Mouse (Mus musculus) CH12.LX (cell line): Measurements from ENCODE around the gene Polr2l. TPM values are rescaled to one million over a fixed set of nuclear protein-coding genes. Genes with fewer than 3 reads are reported as not detected.

Experiments
- DNase-seq: peaks from one replicate; pipeline ENCODE4 v3.0.0-alpha.2; 2013; ENCODE audit errors: extremely low read depth
- H3K27ac ChIP-seq: 2 replicates; pipeline ENCODE4 v1.5.1; 2012; ENCODE audit warnings: low read depth, mild to moderate bottlenecking, control low read depth, moderate library complexity; ENCODE audit not compliant: insufficient read depth
- H3K27me3 ChIP-seq: replicated peaks from 2 replicates; pipeline ENCODE3; 2012; ENCODE audit warnings: inconsistent platforms
- H3K36me3 ChIP-seq, 2 experiments: replicated peaks in 1 of 2; 2 replicates each; pipeline versions ENCODE3 to v1.6.1; 2012; ENCODE audit warnings: inconsistent platforms in 1 of 2, low read length in 1 of 2, mild to moderate bottlenecking in 1 of 2, mixed read lengths in 1 of 2, moderate library complexity in 1 of 2; ENCODE audit not compliant: control insufficient read depth in 1 of 2, insufficient read depth in 1 of 2
- H3K4me1 ChIP-seq, 2 experiments: 2 replicates each; pipeline ENCODE4 v1.6.1; 2012; ENCODE audit warnings: inconsistent platforms in 1 of 2, moderate library complexity in 1 of 2; ENCODE audit not compliant: insufficient read depth in 2 of 2, control insufficient read depth in 1 of 2
- H3K4me2 ChIP-seq: 2 replicates; pipeline ENCODE4 v1.6.1; 2012; ENCODE audit warnings: low read depth, mild to moderate bottlenecking, control low read depth; ENCODE audit not compliant: poor library complexity, insufficient read depth, severe bottlenecking
- H3K4me3 ChIP-seq, 3 experiments: fragments of 150-350 bp in 1 of 3; sonication (generic) in 1 of 3; replicated peaks in 1 of 3; 2 replicates each; pipeline versions ENCODE3 to v1.5.1; 2011 to 2012; ENCODE audit warnings: low read depth in 2 of 3, low read length in 2 of 3, mild to moderate bottlenecking in 2 of 3, moderate library complexity in 2 of 3, control low read depth in 1 of 3, improper control_type of control experiment in 1 of 3, inconsistent platforms in 1 of 3, mixed read lengths in 1 of 3; ENCODE audit not compliant: poor library complexity in 1 of 3
- H3K79me2 ChIP-seq: replicated peaks from 2 replicates; pipeline ENCODE4 v1.6.1; 2012; ENCODE audit warnings: mild to moderate bottlenecking, moderate library complexity; ENCODE audit not compliant: control insufficient read depth, poor library complexity, insufficient read depth, severe bottlenecking; ENCODE audit errors: extremely low read depth
- H3K9ac ChIP-seq: 2 replicates; pipeline ENCODE4 v1.6.1; 2012; ENCODE audit warnings: low read depth, mild to moderate bottlenecking, control low read depth, moderate library complexity; ENCODE audit not compliant: insufficient read depth
- H3K9me3 ChIP-seq: replicated peaks from 2 replicates; pipeline ENCODE3; 2012; ENCODE audit warnings: low read length, inconsistent platforms, mixed read lengths
- BHLHE40 ChIP-seq: IDR thresholded peaks from 2 replicates; pipeline ENCODE4 v1.6.1; 2011; ENCODE audit warnings: mild to moderate bottlenecking, low read depth, low read length, improper control_type of control experiment
- CHD1 ChIP-seq: IDR thresholded peaks from 2 replicates; pipeline ENCODE4 v1.6.1; 2012; ENCODE audit warnings: low read depth, low read length, improper control_type of control experiment, inconsistent platforms
- CTCF ChIP-seq, 2 experiments: IDR thresholded peaks in 1 of 2; conservative IDR thresholded peaks in 1 of 2; 2 replicates each; pipeline ENCODE4 v1.5.1; 2011 to 2012; ENCODE audit warnings: low read depth in 2 of 2, low read length in 2 of 2, improper control_type of control experiment in 1 of 2, inconsistent platforms in 1 of 2, mild to moderate bottlenecking in 1 of 2, moderate library complexity in 1 of 2
- ELF1 ChIP-seq: IDR thresholded peaks from 2 replicates; pipeline ENCODE4 v1.6.1; 2014; ENCODE audit warnings: low read depth, mild to moderate bottlenecking, inconsistent platforms, low read length, improper control_type of control experiment
- EP300 ChIP-seq: IDR thresholded peaks from 2 replicates; pipeline ENCODE4 v1.6.1; 2011; ENCODE audit warnings: low read length, improper control_type of control experiment
- HCFC1 ChIP-seq: IDR thresholded peaks from 2 replicates; pipeline ENCODE4 v1.6.1; 2012; ENCODE audit warnings: low read depth, mild to moderate bottlenecking, inconsistent platforms, low read length, improper control_type of control experiment
- IRF4 ChIP-seq: IDR thresholded peaks from 2 replicates; pipeline ENCODE4 v1.6.1; 2014; ENCODE audit warnings: low read depth, mild to moderate bottlenecking, inconsistent platforms, low read length, improper control_type of control experiment
- JUND ChIP-seq: conservative IDR thresholded peaks from 2 replicates; pipeline ENCODE4 v1.6.1; 2011; ENCODE audit warnings: low read depth, low read length, improper control_type of control experiment
- MAFK ChIP-seq: IDR thresholded peaks from 2 replicates; pipeline ENCODE4 v1.6.1; 2011; ENCODE audit warnings: low read length, improper control_type of control experiment; ENCODE audit not compliant: insufficient replicate concordance
- MAX ChIP-seq: IDR thresholded peaks from 2 replicates; pipeline ENCODE4 v1.6.1; 2011; ENCODE audit warnings: low read length, improper control_type of control experiment
- NELFE ChIP-seq: IDR thresholded peaks from 2 replicates; pipeline ENCODE4 v1.6.1; 2011; ENCODE audit warnings: low read depth, low read length, improper control_type of control experiment
- NRF1 ChIP-seq: IDR thresholded peaks from 2 replicates; pipeline ENCODE4 v1.6.1; 2014; ENCODE audit warnings: low read depth, mild to moderate bottlenecking, inconsistent platforms, low read length, improper control_type of control experiment, moderate library complexity
- SIN3A ChIP-seq: IDR thresholded peaks from 2 replicates; pipeline ENCODE4 v1.6.1; 2012; ENCODE audit warnings: low read length, improper control_type of control experiment, inconsistent platforms
- TCF12 ChIP-seq: IDR thresholded peaks from 2 replicates; pipeline ENCODE4 v1.6.1; 2014; ENCODE audit warnings: low read depth, mild to moderate bottlenecking, inconsistent platforms, low read length, improper control_type of control experiment
- USF1 ChIP-seq: IDR thresholded peaks from 2 replicates; pipeline ENCODE4 v1.6.1; 2014; ENCODE audit warnings: low read depth, mild to moderate bottlenecking, inconsistent platforms, low read length, improper control_type of control experiment
- ZC3H11A ChIP-seq: IDR thresholded peaks from 2 replicates; pipeline ENCODE4 v1.6.1; 2012; ENCODE audit warnings: low read depth, mild to moderate bottlenecking, inconsistent platforms, low read length, improper control_type of control experiment
- ZKSCAN1 ChIP-seq: IDR thresholded peaks from 2 replicates; pipeline ENCODE4 v1.6.1; 2012; ENCODE audit warnings: low read depth, inconsistent platforms, low read length, improper control_type of control experiment, borderline replicate concordance
- ZNF384 ChIP-seq: IDR thresholded peaks from 2 replicates; pipeline ENCODE4 v1.6.1; 2012; ENCODE audit warnings: low read depth, low read length, improper control_type of control experiment, inconsistent platforms
- dilution Hi-C: fragments of 300-500 bp; cut with MboI; formaldehyde crosslinking; loops from 2 replicates; pipeline ENCODE4 v1.14.3; 2020; ENCODE audit warnings: low sequenced_read_pairs; ENCODE audit not compliant: extremely low pct_unique_long_range_greater_than_20kb, extremely low pct_ligation_motif_present
- in situ Hi-C: fragments of 300-500 bp; cut with MboI; formaldehyde crosslinking; loops from 3 replicates; pipeline ENCODE4 v1.14.3; 2019; ENCODE audit warnings: low sequenced_read_pairs, low pct_ligation_motif_present, low pct_unique_long_range_greater_than_20kb, mixed read lengths
- polyA plus RNA-seq: library from polyadenylated mRNA; unstranded; fragments of >175 nt; gene quantifications from 2 replicates; pipeline ENCODE4 v1.2.1, GENCODE M21; 2012; ENCODE audit warnings: low read depth; ENCODE audit not compliant: insufficient read length
- total RNA-seq, 2 experiments: library from RNA; depleted of rRNA; stranded (reverse); fragments of 300-350 nt in 1 of 2; fragments of >200 nt in 1 of 2; gene quantifications; 2 replicates each; pipeline ENCODE4 v1.2.3; 2012 to 2014

The Polr2l gene
- total and polyA plus RNA-seq, 3 experiments = 35.7 to 82.3 (median 64.8) TPM

- TF ChIP-seq IRF4 (no peak), NELFE (no peak; the same call in 1 of the 2 replicates), MAFK (no peak), ELF1 (no peak), JUND (no peak), ZKSCAN1 (no peak)
- TF ChIP-seq, all 38 proteins: peak for 5
Measured at GRCm38 (mm10) chr7:141435129-141435855, 39.6 kb downstream of the Polr2l start (continued).

- Histone ChIP-seq H3K9me3 (no peaks in the 10 kb centered on the region), H3K9ac (peak overlapping the region; percentile 62; the same call in 1 of the 2 replicates), H3K4me2 (peak overlapping the region; percentile 92), H3K27me3 (no peaks in the 10 kb centered on the region), H3K79me2 (peaks cover 12% of the 10 kb centered on the region), H3K4me3 (peak overlapping the region; percentile 50 to 65 (median 55)), H3K36me3 (peaks cover 56 to 65% of the 10 kb centered on the region in 2 experiments)
- in situ Hi-C loops (no loop called here), dilution Hi-C loops (no loop called here)
- peak; percentile 65 for DNase-seq
- TF ChIP-seq SIN3A = no peak
- no peak for TF ChIP-seq CHD1
- TF ChIP-seq CTCF (conservative IDR thresholded peaks at IDR 0.05 in 1 of 2, IDR thresholded peaks at IDR 0.05 in 1 of 2; ENCODE audit: low read depth in 2 of 2, low read length in 2 of 2) = no peak
- TF ChIP-seq TCF12 = no peak
- TF ChIP-seq NRF1 = peak; percentile 52; the same call in 1 of the 2 replicates
- TF ChIP-seq BHLHE40 = peak; percentile 73
- TF ChIP-seq NELFE = no peak
- TF ChIP-seq, all 38 proteins: peak for 2
- no peak overlapping the region for H3K27ac ChIP-seq
- H3K4me1 ChIP-seq = peaks cover 17 to 35% of the 10 kb centered on the region in 2 experiments
Measured at GRCm38 (mm10) chr7:141434464-141434863, 40.5 kb downstream of the Polr2l start.

GRCm38 (mm10) chr7:141433517-141434400 is 41.2 kb downstream of the Polr2l start:
- no peaks in the 10 kb centered on the region for H3K9me3 ChIP-seq
- peaks cover 17 to 35% of the 10 kb centered on the region in 2 experiments for H3K4me1 ChIP-seq
- H3K4me2 ChIP-seq = peak overlapping the region; percentile 92; the same call in 1 of the 2 replicates
- H3K27ac ChIP-seq = no peak overlapping the region
- peak overlapping the region; percentile 50 to 65 (median 55) for H3K4me3 ChIP-seq
- TF ChIP-seq EP300 = no peak
- no peak for TF ChIP-seq ZC3H11A
- TF ChIP-seq HCFC1 = no peak
- TF ChIP-seq USF1 = no peak
- no peak for TF ChIP-seq ZNF384
- TF ChIP-seq MAX = no peak
- TF ChIP-seq, all 38 proteins: peak for 0
- in situ Hi-C loops (no loop called here), dilution Hi-C loops (no loop called here)
- Histone ChIP-seq H3K27me3 (no peaks in the 10 kb centered on the region), H3K36me3 (peaks cover 49 to 62% of the 10 kb centered on the region in 2 experiments), H3K79me2 (peaks cover 12% of the 10 kb centered on the region), H3K9ac (no peak overlapping the region)
- DNase-seq = no peak
